Mouse (Mus musculus) heart, postnatal 0 days (tissue): ENCODE measurements around the gene Mthfsd.

Experiments
- CTCF ChIP-seq: IDR thresholded peaks from 2 replicates; pipeline ENCODE4 v1.5.1; 2016; ENCODE audit warnings: antibody characterized with exemption, control low read depth, low read depth
- EP300 ChIP-seq: IDR thresholded peaks from 2 replicates; pipeline ENCODE4 v1.6.1; 2016; ENCODE audit warnings: antibody characterized with exemption, low read depth

DNA sequence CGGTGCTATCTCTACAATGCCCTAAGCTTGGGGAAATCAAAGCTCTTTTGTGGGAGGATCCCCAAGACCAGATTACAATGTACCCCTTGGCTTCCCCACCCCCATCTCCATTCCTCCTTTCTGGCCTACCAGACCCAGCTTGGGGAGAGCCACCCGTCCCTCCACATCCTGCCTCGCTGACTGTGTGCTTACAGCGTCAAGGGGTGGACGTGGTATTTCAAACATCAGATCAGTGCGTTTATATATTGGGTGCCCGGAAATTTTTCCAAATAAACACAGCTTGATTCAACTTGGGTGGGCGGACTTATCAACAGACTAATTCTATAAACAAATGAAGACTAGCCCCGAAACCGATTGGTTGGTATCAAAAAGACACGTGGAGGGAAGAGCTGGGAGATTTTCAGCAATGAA lies 19.1 kb upstream of the Mthfsd start:
- no peak for TF ChIP-seq CTCF
- no peak for TF ChIP-seq EP300
